Mouse (Mus musculus): ENCODE results near the gene Bdnf. TPM values are rescaled to one million over a fixed set of nuclear protein-coding genes. Genes with fewer than 3 reads are reported as not detected.

Gene Bdnf
- total and polyA plus RNA-seq, 3 experiments, result 0.04 TPM; not detected in 2

- Histone ChIP-seq H3K4me3 (replicated peaks in 1 of 3; ENCODE audit: low read depth in 2 of 3, low read length in 2 of 3, poor library complexity in 1 of 3) (no peak overlapping the region), H3K4me2 (ENCODE audit: insufficient read depth, low read depth, poor library complexity, severe bottlenecking) (no peak overlapping the region), H3K9ac (ENCODE audit: insufficient read depth, low read depth) (no peak overlapping the region), H3K4me1 (ENCODE audit: control insufficient read depth in 1 of 2, insufficient read depth in 2 of 2) (peaks cover 0 to 3% of the 10 kb centered on the region in 2 experiments; a peak in 1 of 4 replicates), H3K27ac (ENCODE audit: insufficient read depth, low read depth) (no peak overlapping the region), H3K27me3 (replicated peaks) (no peaks in the 10 kb centered on the region), H3K79me2 (replicated peaks; ENCODE audit: control insufficient read depth, extremely low read depth, insufficient read depth, poor library complexity, severe bottlenecking) (no peaks in the 10 kb centered on the region), H3K36me3 (replicated peaks in 1 of 2; ENCODE audit: control insufficient read depth in 1 of 2, insufficient read depth in 1 of 2, low read length in 1 of 2) (no peaks in the 10 kb centered on the region), H3K9me3 (replicated peaks; ENCODE audit: low read length) (no peaks in the 10 kb centered on the region)
- in situ Hi-C loops (cut with MboI; ENCODE audit: low pct_ligation_motif_present, low pct_unique_long_range_greater_than_20kb, low sequenced_read_pairs), result no loop called here
- TF ChIP-seq POLR2A (IDR thresholded peaks at IDR 0.05; ENCODE audit: low read depth, low read length) (no peak), IRF4 (IDR thresholded peaks at IDR 0.05; ENCODE audit: low read depth, low read length) (no peak), MXI1 (IDR thresholded peaks at IDR 0.05; ENCODE audit: low read depth, low read length) (no peak), SMC3 (IDR thresholded peaks at IDR 0.05; ENCODE audit: low read depth, low read length) (no peak), MYC (IDR thresholded peaks at IDR 0.05; ENCODE audit: low read depth, low read length) (no peak), CHD1 (IDR thresholded peaks at IDR 0.05; ENCODE audit: low read depth, low read length) (no peak)
- dilution Hi-C loops (cut with MboI; ENCODE audit: extremely low pct_ligation_motif_present, extremely low pct_unique_long_range_greater_than_20kb, low sequenced_read_pairs), result no loop called here
- no peak for DNase-seq (ENCODE audit: extremely low read depth)
Measured at GRCm38 (mm10) chr2:109729221-109729620, 54.7 kb downstream of the Bdnf start.

- H3K4me1 ChIP-seq (ENCODE audit: control insufficient read depth in 1 of 2, insufficient read depth in 2 of 2), result peaks cover 0 to 3% of the 10 kb centered on the region in 2 experiments; a peak in 1 of 4 replicates
- no peak overlapping the region for H3K9ac ChIP-seq (ENCODE audit: insufficient read depth, low read depth)
- no peak overlapping the region for H3K4me3 ChIP-seq (replicated peaks in 1 of 3; ENCODE audit: low read depth in 2 of 3, low read length in 2 of 3, poor library complexity in 1 of 3)
- TF ChIP-seq PAX5 (IDR thresholded peaks at IDR 0.05; ENCODE audit: low read length) (no peak), ZC3H11A (IDR thresholded peaks at IDR 0.05; ENCODE audit: low read depth, low read length) (no peak), POLR2A (IDR thresholded peaks at IDR 0.05; ENCODE audit: low read depth, low read length) (no peak), MXI1 (IDR thresholded peaks at IDR 0.05; ENCODE audit: low read depth, low read length) (no peak), CTCF (conservative IDR thresholded peaks at IDR 0.05 in 1 of 2, IDR thresholded peaks at IDR 0.05 in 1 of 2; ENCODE audit: low read depth in 2 of 2, low read length in 2 of 2) (no peak), HCFC1 (IDR thresholded peaks at IDR 0.05; ENCODE audit: low read depth, low read length) (no peak), NRF1 (IDR thresholded peaks at IDR 0.05; ENCODE audit: low read depth, low read length) (no peak), KAT2A (IDR thresholded peaks at IDR 0.05; ENCODE audit: insufficient replicate concordance, low read length) (no peak), USF1 (IDR thresholded peaks at IDR 0.05; ENCODE audit: low read depth, low read length) (no peak), CHD1 (IDR thresholded peaks at IDR 0.05; ENCODE audit: low read depth, low read length) (no peak), IRF4 (IDR thresholded peaks at IDR 0.05; ENCODE audit: low read depth, low read length) (no peak), GABPA (IDR thresholded peaks at IDR 0.05; ENCODE audit: insufficient replicate concordance, low read depth, low read length) (no peak), RAD21 (IDR thresholded peaks at IDR 0.05; ENCODE audit: low read depth, low read length) (no peak), MEF2A (IDR thresholded peaks at IDR 0.05; ENCODE audit: borderline replicate concordance, low read depth, low read length) (no peak), MAZ (IDR thresholded peaks at IDR 0.05; ENCODE audit: low read depth, low read length) (no peak), SMC3 (IDR thresholded peaks at IDR 0.05; ENCODE audit: low read depth, low read length) (no peak), MAFK (IDR thresholded peaks at IDR 0.05; ENCODE audit: insufficient replicate concordance, low read length) (no peak), JUN (IDR thresholded peaks at IDR 0.05; ENCODE audit: insufficient read depth, low read depth, low read length) (no peak), USF2 (conservative IDR thresholded peaks at IDR 0.05; ENCODE audit: low read depth, low read length) (no peak), RCOR1 (conservative IDR thresholded peaks at IDR 0.05; ENCODE audit: low read depth, low read length) (no peak)
- no peaks in the 10 kb centered on the region for H3K9me3 ChIP-seq (replicated peaks; ENCODE audit: low read length)
- DNase-seq (ENCODE audit: extremely low read depth), result no peak
- dilution Hi-C loops (cut with MboI; ENCODE audit: extremely low pct_ligation_motif_present, extremely low pct_unique_long_range_greater_than_20kb, low sequenced_read_pairs) (no loop called here), in situ Hi-C loops (cut with MboI; ENCODE audit: low pct_ligation_motif_present, low pct_unique_long_range_greater_than_20kb, low sequenced_read_pairs) (no loop called here)
- H3K27me3 ChIP-seq (replicated peaks), result no peaks in the 10 kb centered on the region
- no peaks in the 10 kb centered on the region for H3K36me3 ChIP-seq (replicated peaks in 1 of 2; ENCODE audit: control insufficient read depth in 1 of 2, insufficient read depth in 1 of 2, low read length in 1 of 2)
- H3K27ac ChIP-seq (ENCODE audit: insufficient read depth, low read depth), result no peak overlapping the region
- no peak overlapping the region for H3K4me2 ChIP-seq (ENCODE audit: insufficient read depth, low read depth, poor library complexity, severe bottlenecking)
- no peaks in the 10 kb centered on the region for H3K79me2 ChIP-seq (replicated peaks; ENCODE audit: control insufficient read depth, extremely low read depth, insufficient read depth, poor library complexity, severe bottlenecking)
Measured at GRCm38 (mm10) chr2:109733201-109734039, 58.9 kb downstream of the Bdnf start.
